Mouse (Mus musculus) G1E (cell line): ENCODE measurements around the gene Slc22a23.

Experiments
- CTCF ChIP-seq: IDR thresholded peaks from 2 replicates; pipeline ENCODE4 v1.5.1; 2012; ENCODE audit warnings: low read depth, low read length, inconsistent platforms, mixed read lengths
- GATA1 ChIP-seq: IDR thresholded peaks from 2 replicates; pipeline ENCODE4 v1.6.1; 2012; ENCODE audit warnings: borderline replicate concordance, low read length, inconsistent platforms, mixed read lengths
- GATA2 ChIP-seq: IDR thresholded peaks from 2 replicates; pipeline ENCODE4 v1.6.1; 2012; ENCODE audit warnings: low read depth, low read length, inconsistent platforms, borderline replicate concordance
- POLR2AphosphoS5 ChIP-seq: IDR thresholded peaks from 2 replicates; pipeline ENCODE4 v1.6.1; 2012; ENCODE audit warnings: low read depth, low read length, inconsistent platforms; ENCODE audit not compliant: insufficient replicate concordance
- TAL1 ChIP-seq: conservative IDR thresholded peaks from 2 replicates; pipeline ENCODE4 v1.6.1; 2012; ENCODE audit warnings: low read depth, low read length, inconsistent platforms, mixed read lengths

DNA sequence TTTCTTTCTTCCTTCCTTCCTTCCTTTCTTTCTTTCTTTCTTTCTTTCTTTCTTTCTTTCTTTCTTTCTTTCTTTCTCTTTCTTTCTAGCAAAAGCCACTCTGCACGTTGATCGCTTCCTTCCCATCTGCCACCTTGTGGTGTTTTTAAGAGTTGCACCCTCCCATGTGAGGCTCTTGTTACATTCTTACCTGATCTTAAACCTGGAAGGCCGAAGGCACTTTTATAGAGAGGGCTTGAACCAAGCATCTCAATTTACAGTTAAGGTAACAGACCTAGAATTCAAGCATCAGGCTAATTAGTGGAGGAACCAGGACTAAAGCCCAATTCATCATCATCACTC is 190.1 kb downstream of the Slc22a23 start:
- peak; percentile 34 for TF ChIP-seq CTCF
- TF ChIP-seq GATA1 = no peak
- TF ChIP-seq POLR2AphosphoS5 = no peak
- no peak for TF ChIP-seq TAL1
- no peak for TF ChIP-seq GATA2
